Mouse (Mus musculus) C2C12 (cell line): ENCODE results near the gene Ciita.

Experiments used
- CEBPB ChIP-seq: IDR thresholded peaks from one replicate; pipeline ENCODE4 v1.6.1; 2011; ENCODE audit warnings: low read depth, mild to moderate bottlenecking, control low read depth, moderate library complexity
- CTCF ChIP-seq: IDR thresholded peaks from one replicate; pipeline ENCODE4 v1.5.1; 2011; ENCODE audit not compliant: control insufficient read depth, insufficient read depth, insufficient read length
- MAX ChIP-seq: IDR thresholded peaks from one replicate; pipeline ENCODE4 v1.6.1; 2011; ENCODE audit warnings: mild to moderate bottlenecking, control low read depth
- MYOD1 ChIP-seq: IDR thresholded peaks from one replicate; pipeline ENCODE4 v1.6.1; 2011; ENCODE audit warnings: low read depth; ENCODE audit not compliant: control insufficient read depth, insufficient read length
- MYOG ChIP-seq: IDR thresholded peaks from one replicate; pipeline ENCODE4 v1.6.1; 2011; ENCODE audit not compliant: control insufficient read depth, insufficient read length; ENCODE audit errors: extremely low read depth
- USF1 ChIP-seq: IDR thresholded peaks from one replicate; pipeline ENCODE4 v1.6.1; 2011; ENCODE audit warnings: low read depth, mild to moderate bottlenecking, control low read depth, moderate library complexity

DNA sequence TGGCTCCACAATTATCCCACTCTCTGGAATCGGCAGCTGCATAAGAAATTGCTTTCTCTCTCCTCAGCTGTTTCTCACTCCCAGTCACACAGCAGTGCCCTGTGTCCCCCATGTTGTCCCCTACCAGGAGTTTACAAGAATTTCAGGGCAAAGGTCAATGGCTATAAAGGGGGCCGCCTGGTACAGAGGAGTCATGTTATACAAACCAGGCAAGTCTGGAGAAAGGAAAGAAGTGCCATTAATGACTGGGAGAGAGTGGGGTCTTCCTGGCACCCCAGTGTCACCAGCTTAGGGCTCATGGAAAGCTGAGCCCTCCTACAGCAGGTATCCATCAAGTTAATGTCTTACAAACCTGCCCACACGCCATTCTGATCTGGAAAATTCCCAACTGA is 25.3 kb upstream of the Ciita start:
- TF ChIP-seq CTCF (no peak), MYOD1 (no peak), USF1 (no peak), MAX (no peak), CEBPB (no peak), MYOG (no peak)
